Mouse (Mus musculus) 3134 (cell line): ENCODE measurements around the gene Scfd1.

ENCODE experiments used
- DNase-seq: peaks from one replicate; pipeline ENCODE4 v3.0.0-alpha.2; 2011; ENCODE audit warnings: low spot score; ENCODE audit not compliant: insufficient read length; ENCODE audit errors: extremely low read depth

The Scfd1 gene

GRCm38 (mm10) chr12:51377003-51377887, at the start of gene Scfd1:
Scfd1 (plus strand) TSS chr12:51377510.
- peak; percentile 98 for DNase-seq

DNA sequence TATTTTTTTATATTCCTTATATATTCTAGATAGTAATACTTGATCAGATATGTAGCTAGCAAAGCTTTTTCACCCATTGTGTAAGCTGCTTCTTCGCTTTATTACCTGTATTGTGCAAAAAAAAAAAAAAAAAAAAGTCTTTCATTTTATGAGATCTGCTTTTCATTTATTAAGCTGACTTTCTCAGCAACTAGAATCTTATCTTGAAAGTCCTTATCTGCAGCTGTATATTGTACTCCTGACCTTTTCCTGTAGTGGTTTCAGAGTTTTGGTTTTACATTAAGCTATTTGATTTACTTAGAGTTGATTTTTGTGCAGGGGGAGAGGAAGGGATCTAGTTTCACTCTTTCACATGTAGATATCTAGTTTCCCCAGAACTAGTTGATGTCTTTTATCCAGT, 40.3 kb upstream of the Scfd1 start:
- no peak for DNase-seq

GRCm38 (mm10) chr12:51346121-51346520, 31.2 kb upstream of the Scfd1 start:
- no peak for DNase-seq

GRCm38 (mm10) chr12:51347988-51348697, 29.2 kb upstream of the Scfd1 start, which contains the start of gene G2e3:
G2e3 (plus strand) TSS chr12:51348061.
- peak; percentile 99 for DNase-seq

GRCm38 (mm10) chr12:51348698-51348998, 28.7 kb upstream of the Scfd1 start:
- DNase-seq, result no peak

- DNase-seq, result no peak
Measured at GRCm38 (mm10) chr12:51355296-51355695, 22.0 kb upstream of the Scfd1 start.

DNA sequence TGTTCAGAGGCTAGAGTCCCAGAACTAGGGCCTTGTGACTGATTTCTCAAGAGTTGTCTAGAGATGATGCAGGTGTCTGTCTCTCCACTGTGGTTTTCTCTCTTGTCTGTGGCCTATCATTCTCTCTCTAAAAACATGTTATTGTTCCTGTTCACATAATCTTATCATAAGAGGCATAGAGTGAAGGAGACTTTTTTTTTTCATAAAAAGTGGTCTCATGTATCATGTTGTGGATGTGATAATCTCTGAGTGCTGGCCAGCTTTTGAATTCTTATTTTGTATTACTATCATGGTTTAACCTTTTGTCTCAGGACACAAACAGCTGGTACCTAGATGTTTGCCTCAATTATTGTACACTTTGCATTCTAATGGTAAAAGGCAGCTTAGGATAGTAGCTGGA, 16.0 kb upstream of the Scfd1 start:
- DNase-seq, result no peak

- no peak for DNase-seq
Measured at GRCm38 (mm10) chr12:51362898-51363297, 14.4 kb upstream of the Scfd1 start.

- no peak for DNase-seq
Measured at GRCm38 (mm10) chr12:51368504-51368903, 8.8 kb upstream of the Scfd1 start.

DNA sequence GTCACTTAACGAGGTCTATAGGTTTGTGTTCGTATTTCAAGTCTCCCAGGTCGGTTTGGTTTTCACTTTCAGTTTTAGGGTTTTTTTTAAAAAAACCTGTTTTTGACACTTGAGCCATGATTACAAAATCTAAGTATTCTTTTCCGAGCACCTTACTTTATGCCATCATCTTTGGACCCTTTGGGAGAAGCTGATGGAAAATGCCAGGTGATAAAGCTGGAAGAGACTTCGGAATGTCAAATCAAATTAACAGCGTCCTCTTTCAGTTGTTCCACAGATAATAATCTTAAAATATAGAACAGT, 529 bp downstream of the Scfd1 start:
- DNase-seq, result no peak

- no peak for DNase-seq
Measured at GRCm38 (mm10) chr12:51399871-51400270, 22.6 kb downstream of the Scfd1 start.

- no peak for DNase-seq
Measured at GRCm38 (mm10) chr12:51402060-51402698, 24.9 kb downstream of the Scfd1 start.

DNA sequence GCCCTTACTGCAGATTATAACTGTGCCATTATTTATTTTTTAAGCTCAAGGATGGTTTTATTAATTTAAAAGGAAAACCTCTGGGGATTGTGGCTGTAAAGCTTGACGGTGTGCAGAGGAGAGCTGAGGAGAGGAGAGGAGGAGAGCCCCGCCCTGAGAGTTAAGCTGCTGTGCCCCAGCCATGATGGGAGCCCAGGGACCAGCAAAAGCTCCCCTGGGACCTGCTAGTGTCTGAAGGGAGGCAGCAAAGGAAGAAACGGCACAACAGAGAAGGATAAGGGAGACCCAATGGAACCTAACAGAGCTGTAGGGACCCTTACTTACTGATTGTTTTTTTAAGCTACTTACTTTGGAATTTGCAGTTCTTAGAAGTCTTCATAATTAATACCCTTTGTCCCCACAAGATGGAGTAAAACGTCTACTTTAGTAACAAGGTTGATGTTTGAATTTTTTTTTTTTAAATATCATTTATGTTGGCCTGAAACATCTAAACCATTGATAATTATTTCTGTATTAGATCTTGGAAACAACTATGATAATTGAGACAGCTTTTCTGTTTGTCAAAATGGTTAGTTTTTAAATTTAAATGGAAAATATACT, 26.8 kb downstream of the Scfd1 start:
- no peak for DNase-seq

DNA sequence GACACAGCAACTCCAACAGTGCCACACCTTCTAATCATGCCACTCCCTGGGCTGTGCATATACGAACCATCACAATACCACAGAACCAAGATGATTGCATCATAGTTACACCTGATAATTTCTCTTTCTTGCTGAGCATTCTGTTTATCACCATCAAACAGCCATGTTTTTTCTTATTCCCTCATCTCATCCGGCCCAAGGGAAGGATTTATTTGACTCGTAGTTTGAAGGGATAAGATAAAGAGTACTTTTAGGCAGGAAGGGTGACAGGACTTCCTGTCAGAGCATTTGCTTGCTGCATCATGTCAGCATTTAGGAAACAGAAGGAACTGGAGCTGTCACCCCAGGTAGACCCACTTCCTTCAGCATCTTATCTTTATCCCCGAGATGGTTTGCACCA, 34.1 kb downstream of the Scfd1 start:
- DNase-seq, result no peak

DNA sequence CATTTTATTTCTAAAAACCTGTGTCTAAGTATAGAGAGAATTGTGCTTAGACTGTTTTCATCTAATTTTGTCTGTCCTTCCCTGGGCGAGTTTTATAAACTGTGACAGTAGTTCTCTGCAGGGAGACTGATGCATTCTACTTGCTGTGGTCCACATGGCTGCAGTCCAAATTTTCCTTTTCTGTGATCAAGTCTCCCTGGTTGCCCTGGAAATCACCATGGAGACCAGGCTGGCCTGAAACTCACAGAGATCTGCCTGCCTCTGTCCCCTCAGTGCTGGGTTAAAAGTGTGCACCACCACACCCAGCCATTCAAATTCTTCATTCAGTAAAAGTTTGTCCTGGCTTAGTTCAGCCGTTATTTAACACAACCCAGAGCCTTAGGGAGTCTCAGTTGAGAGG, 60.2 kb downstream of the Scfd1 start:
- no peak for DNase-seq

DNA sequence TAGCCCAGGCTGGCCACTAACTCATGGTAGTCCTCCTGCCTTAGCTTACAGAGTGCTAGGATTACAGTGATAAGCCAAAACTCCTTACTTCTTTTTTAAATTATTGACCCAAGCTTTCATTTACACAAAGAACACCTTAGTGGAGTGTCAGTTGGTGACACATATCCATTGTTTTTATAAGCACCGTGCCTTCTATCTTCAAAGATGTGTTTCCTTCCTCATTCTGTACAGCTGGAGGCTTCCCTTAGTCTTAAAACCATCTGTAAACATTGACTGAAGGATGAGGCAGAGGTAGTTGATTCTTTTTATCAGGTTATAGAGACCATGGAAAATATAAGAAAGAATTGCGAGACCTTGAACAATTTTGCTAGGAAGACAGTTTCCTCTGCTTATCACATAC, 61.0 kb downstream of the Scfd1 start:
- DNase-seq, result no peak

DNA sequence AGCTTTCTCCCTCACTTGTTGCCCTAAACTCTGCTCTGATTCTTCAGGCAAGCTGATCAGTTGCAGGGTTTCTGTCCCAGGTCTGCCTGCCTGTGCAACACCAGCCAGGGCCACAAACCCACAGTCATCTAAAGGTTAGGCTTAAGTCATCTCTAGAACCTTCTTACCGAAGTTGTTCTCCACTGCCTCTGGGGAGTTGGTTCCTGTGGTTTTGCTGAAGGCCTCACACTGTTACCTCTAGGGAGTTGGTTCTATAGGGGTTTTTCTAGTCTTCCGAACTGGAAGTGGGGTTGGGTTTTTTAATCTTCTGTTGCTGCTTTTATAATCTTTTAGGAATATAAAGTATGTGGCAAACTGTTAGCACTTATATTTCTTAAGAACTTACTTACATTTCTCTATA, 72.0 kb downstream of the Scfd1 start:
- no peak for DNase-seq

DNA sequence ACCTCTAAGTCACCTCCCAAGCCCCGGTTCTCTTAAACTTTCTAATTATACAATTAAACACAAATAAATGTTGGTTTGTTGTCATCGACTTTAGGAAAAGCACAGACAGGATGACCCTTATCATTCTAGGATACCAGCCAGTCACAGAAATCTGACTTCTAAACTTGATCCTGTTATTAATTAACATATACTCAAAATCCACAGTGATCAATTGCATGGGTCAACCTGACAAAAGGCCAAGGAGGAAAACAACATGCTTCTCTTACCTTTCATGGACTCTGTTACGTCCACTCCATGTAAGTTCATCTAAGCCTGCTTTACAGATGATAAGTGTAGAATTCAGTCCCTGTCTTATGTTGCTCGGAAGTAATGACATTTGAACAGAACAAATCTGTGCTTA, 93.6 kb downstream of the Scfd1 start:
- no peak for DNase-seq

DNA sequence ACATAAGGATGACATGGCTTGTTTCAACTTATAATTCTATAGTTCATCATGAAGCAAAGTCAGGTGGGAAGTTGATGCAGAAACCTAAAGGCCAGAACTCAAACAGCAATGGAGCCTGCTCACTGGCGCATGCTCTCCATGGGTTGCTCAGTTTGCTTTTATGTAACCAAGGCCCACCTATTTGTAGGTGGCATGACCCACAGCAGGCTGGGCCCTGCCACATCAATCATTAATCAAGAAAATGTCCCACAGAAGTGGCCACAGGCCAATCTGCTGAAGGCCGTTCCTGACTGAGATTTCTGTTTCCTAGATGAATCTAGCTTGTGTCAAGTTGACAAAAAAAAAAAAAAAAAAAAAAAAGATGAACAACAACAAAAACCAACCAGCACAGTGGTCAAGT, 103.9 kb downstream of the Scfd1 start:
- no peak for DNase-seq

- no peak for DNase-seq
Measured at GRCm38 (mm10) chr12:51492040-51492439, 114.7 kb downstream of the Scfd1 start.

DNA sequence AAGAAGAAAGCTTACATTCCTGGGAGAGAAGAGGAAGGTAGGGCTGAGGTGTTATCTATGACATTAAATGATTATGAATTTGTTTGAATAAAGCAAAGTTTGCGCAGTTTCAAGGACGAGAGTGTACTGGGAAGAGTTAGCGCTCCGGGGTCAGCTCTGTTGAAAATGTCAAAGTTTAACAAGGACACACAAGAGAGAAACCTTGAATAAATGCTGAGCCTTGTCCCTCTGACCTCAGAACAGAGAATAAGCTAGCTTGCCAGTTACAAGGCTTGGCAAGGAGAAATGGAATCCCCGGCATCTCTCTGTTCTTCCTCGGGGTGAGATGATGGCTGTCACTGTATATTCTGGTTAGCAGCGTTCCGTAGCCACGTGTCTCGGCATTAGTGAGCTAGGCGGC, 116.2 kb downstream of the Scfd1 start:
- no peak for DNase-seq
